Mouse (Mus musculus) forebrain, embryonic 12.5 days (tissue): ENCODE measurements around the gene Obscn. TPM values are rescaled to one million over a fixed set of nuclear protein-coding genes. Genes with fewer than 3 reads are reported as not detected.
"Not testable (repeated sequence)": the region's sequence is repeated elsewhere in the genome, so short reads cannot be mapped to it uniquely, and the experiment has no call there.

Source experiments
- ATAC-seq: fragments of 200-750 bp; cut with Nextera tagmentation; 2 replicates; pipeline ENCODE4 v1.8.0; 2017; ENCODE audit warnings: moderate TSS enrichment; ENCODE audit not compliant: low FRiP score
- H3K27ac ChIP-seq: fragments of 300-500 bp; sonication (generic); 2 replicates; pipeline ENCODE4 v1.5.1; 2016; ENCODE audit warnings: mild to moderate bottlenecking
- H3K27me3 ChIP-seq: fragments of 300-500 bp; sonication (generic); 2 replicates; pipeline ENCODE4 v1.6.1; 2016; ENCODE audit warnings: mild to moderate bottlenecking
- H3K36me3 ChIP-seq: fragments of 300-500 bp; sonication (generic); replicated peaks from 2 replicates; pipeline ENCODE4 v1.6.1; 2016; ENCODE audit warnings: mild to moderate bottlenecking
- H3K4me1 ChIP-seq: fragments of 300-500 bp; sonication (generic); 2 replicates; pipeline ENCODE4 v1.6.1; 2016
- H3K4me2 ChIP-seq: fragments of 300-500 bp; sonication (generic); 2 replicates; pipeline ENCODE4 v1.6.1; 2016; ENCODE audit warnings: mild to moderate bottlenecking, moderate library complexity
- H3K4me3 ChIP-seq: fragments of 300-500 bp; sonication (generic); replicated peaks from 2 replicates; pipeline ENCODE4 v1.5.1; 2016; ENCODE audit warnings: mild to moderate bottlenecking
- H3K9ac ChIP-seq: fragments of 300-500 bp; sonication (generic); 2 replicates; pipeline ENCODE4 v1.6.1; 2016; ENCODE audit warnings: mild to moderate bottlenecking
- H3K9me3 ChIP-seq: fragments of 300-500 bp; sonication (generic); 2 replicates; pipeline ENCODE4 v1.6.1; 2016
- WGBS: fragments of 180-500 bp; shearing (Covaris S2); methylation state at CpG from one replicate; pipeline ENCODE4 v1.1.7; 2016; 5-methylcytosine and 5-hydroxymethylcytosine counted together
- polyA plus RNA-seq: library from polyadenylated mRNA; unstranded; fragments of >200 nt; fragmentation: Nextera tagmentation; extraction: Ambion mirVana; gene quantifications from 2 replicates; pipeline ENCODE4 v1.2.1, GENCODE M21; 2016

The Obscn gene
- polyA plus RNA-seq, 1 experiment from 2014 or later: not detected

DNA sequence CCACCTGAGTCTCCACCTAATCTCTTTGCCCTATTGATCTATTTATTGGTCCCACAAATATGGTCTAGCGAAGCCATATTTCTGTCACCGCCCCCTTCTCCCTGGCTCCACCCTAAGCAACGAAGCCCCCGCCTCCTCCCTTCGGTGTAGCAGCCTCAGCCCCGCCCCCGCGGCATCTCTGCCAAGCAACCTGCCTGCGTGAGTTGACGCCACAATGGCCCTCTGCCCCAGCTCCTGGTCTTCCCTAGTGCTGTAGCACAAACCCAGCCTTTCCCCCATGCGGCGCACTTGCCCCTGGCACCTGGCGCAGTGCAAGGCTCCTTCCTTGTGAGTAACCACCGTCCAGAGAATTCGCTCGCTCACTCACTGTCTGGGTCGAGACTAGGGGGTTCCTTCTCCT is 172.7 kb downstream of the Obscn start:
- Histone ChIP-seq H3K9ac (no peak overlapping the region), H3K27ac (no peak overlapping the region), H3K36me3 (no peaks in the 10 kb centered on the region), H3K4me1 (peaks cover 21% of the 10 kb centered on the region), H3K9me3 (peaks cover 6% of the 10 kb centered on the region), H3K27me3 (peaks cover 9% of the 10 kb centered on the region; the same call in 1 of the 2 replicates), H3K4me2 (peak overlapping the region; percentile 2; the same call in 1 of the 2 replicates), H3K4me3 (no peak overlapping the region)
- ATAC-seq: no peak
- WGBS: 40% methylated on average over 17 of the region's 17 CpGs

DNA sequence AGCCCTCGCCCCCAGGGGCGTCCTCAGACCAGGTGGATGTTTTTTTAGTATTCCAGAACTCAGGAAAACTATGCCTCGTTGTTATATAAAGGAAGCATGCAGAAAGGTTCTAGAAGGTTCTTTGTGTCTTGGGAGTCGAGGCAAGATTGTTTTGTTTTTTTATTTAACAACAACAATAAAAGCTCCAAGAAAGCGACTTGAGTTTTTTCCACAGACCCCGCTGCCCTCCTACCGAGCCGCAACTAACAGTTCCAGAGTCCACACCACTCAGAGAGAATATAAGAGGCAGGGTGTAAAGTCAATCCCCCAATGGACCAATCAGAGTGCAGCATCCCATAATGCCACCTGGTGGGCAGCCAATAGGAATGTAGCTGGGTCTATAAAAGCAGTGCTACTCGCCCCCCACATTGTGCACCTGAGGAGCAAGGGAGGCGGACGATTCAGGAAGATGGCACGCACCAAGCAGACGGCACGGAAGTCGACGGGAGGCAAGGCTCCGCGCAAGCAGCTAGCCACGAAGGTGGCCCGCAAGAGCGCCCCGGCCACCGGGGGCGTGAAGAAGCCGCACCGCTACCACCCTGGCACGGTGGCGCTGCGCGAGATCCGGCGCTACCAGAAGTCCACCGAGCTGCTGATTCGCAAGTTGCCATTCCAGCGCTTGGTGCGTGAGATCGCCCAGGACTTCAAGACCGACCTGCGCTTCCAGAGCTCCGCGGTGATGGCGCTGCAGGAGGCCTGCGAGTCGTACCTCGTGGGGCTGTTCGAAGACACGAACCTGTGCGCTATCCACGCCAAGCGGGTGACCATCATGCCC is 174.6 kb downstream of the Obscn start:
- Histone ChIP-seq H3K27ac (no peak overlapping the region), H3K9ac (no peak overlapping the region), H3K36me3 (peaks cover 9% of the 10 kb centered on the region), H3K4me2 (no peak overlapping the region), H3K27me3 (peaks cover 9% of the 10 kb centered on the region; the same call in 1 of the 2 replicates), H3K9me3 (peaks cover 6% of the 10 kb centered on the region), H3K4me3 (no peak overlapping the region), H3K4me1 (peaks cover 39% of the 10 kb centered on the region)
- ATAC-seq: no peak
- WGBS: 68% methylated on average over 50 of the region's 50 CpGs

DNA sequence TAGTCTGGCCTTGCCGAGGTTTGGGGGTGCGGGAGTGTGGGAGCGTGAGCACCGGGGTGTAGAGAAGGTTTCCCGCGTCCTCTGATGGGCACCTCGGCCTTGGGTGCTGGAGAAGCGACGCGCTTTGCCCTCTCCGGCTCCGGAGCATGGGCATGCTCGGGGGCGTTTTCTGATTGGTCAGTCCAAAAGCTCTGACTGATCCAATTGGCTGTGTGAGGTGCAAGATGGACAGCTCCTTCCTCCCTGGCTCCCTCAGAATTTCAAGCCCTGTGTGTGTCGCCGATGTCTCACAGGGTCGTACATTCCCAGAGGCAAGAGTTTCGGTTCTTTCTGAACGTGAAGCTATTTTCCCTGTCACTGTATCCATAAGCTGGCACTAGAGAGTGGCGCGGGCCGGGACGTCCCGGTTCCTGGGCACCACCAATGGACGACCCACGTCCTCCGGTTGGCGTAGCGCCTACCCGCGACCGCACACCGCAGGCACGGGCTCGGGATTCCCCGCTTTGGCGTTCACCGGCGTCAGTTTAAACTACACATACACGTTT is 176.2 kb downstream of the Obscn start:
- Histone ChIP-seq H3K27ac (peak overlapping the region; percentile 20; the same call in 1 of the 2 replicates), H3K9ac (peak overlapping the region; percentile 59), H3K36me3 (peaks cover 9% of the 10 kb centered on the region), H3K27me3 (peaks cover 9% of the 10 kb centered on the region; the same call in 1 of the 2 replicates), H3K4me2 (peak overlapping the region; percentile 77), H3K4me3 (peak overlapping the region; percentile 40), H3K9me3 (peaks cover 6% of the 10 kb centered on the region), H3K4me1 (peaks cover 43% of the 10 kb centered on the region)
- ATAC-seq: peak; percentile 87
- 1% methylated on average over 40 of the region's 40 CpGs for WGBS

DNA sequence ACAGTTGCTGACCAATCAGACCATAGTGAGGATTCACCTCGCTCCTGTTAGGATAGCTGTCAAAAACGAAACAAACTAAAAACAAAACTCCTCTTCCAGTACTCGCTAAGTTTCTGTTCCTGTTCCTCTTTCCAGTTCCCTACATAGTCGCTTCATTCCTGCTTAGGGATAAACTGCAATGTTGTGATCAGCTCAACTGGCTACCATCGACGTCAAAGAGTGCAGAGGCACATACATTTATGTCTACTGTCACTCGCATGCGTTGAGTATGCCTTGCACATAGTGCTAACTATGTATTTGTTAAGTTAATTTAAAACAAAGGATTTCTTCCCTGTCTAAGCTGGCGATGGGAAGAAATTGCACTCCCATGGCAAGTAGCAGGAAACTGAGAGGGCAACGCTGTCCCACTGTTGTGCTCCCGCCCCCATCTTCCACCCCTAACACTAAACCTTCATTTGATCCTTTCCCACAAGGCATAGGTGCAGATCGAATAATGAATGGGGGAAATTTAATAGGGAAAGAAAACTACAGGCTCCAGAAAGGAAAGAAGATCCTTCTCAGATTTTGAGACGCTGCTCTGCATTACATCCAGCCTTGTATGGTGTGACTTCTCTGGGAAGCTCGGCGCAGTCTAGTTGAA is 176.9 kb downstream of the Obscn start:
- 0 out of 2 replicates have a peak overlapping the region, but pooled peaks have one; percentile 25 for H3K27ac ChIP-seq
- peaks cover 6% of the 10 kb centered on the region for H3K9me3 ChIP-seq
- peaks cover 9% of the 10 kb centered on the region; the same call in 1 of the 2 replicates for H3K27me3 ChIP-seq
- WGBS: 38% methylated on average over 15 of the region's 15 CpGs
- H3K4me1 ChIP-seq: peaks cover 37% of the 10 kb centered on the region
- no peak for ATAC-seq
- H3K4me2 ChIP-seq: peak overlapping the region; percentile 77
- H3K9ac ChIP-seq: peak overlapping the region; percentile 59
- H3K36me3 ChIP-seq: peaks cover 9% of the 10 kb centered on the region
- H3K4me3 ChIP-seq: peak overlapping the region; percentile 40

DNA sequence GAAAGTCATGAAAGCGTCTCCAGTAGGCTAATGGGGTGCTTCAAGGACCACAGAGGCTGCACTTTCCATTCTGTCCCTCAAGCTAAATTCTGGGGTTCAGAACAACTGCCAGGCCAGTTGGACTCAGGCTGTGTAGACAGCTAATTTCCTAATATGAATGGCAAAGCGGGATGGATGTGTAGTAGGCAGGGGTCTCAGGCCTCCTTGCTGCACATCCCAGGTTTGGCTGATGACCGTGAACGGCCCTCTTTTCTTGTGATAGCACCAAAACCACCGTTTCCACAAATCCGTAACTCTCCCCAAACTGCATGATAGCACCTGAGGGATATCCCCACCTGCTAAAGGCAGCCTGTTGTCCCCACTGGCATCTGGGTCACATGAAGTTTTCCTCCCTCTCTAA is 177.7 kb downstream of the Obscn start:
- peaks cover 9% of the 10 kb centered on the region; the same call in 1 of the 2 replicates for H3K27me3 ChIP-seq
- ATAC-seq: no peak

DNA sequence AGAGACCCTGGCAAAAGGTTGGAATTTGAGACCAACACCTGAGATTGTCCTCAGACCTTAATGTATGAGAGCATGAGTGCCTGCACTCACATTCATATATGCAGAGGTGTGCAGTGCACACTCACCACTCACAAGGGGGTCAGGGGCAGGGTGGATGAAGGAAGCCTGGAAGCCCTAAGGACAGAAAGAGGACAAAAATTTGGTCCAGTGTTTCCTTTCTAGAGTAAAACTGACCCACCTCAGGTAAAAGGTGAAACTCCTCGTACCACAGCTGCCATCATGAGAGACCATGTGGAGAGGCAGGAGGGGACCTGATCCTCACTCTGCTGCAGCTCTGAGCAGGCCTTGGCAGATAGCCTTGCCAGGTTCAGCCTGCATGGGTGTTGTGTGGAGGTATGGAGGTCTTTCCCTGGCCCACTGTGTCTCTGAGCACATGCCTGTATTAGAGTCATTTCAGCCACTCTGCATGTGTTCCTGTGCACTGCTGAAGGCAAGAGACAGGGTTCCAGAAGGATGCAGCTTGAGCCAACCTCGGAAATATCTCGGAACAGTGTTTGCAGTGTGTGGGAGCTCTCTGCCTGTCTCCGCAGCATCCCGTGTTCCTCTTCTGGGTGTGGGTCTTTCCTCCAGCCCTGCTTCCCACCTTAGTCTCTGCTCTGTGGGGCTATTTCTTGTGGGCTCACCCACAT is 178.8 kb downstream of the Obscn start:
- peaks cover 9% of the 10 kb centered on the region for H3K36me3 ChIP-seq
- H3K9me3 ChIP-seq: peaks cover 6% of the 10 kb centered on the region
- peak overlapping the region; percentile 78 for H3K4me2 ChIP-seq
- peaks cover 46% of the 10 kb centered on the region for H3K4me1 ChIP-seq
- H3K9ac ChIP-seq: peak overlapping the region; percentile 96
- ATAC-seq: no peak
- H3K27me3 ChIP-seq: peaks cover 9% of the 10 kb centered on the region; the same call in 1 of the 2 replicates
- WGBS: 95% methylated on average over 5 of the region's 5 CpGs
- no peak overlapping the region for H3K27ac ChIP-seq
- H3K4me3 ChIP-seq: peak overlapping the region; percentile 71

More for the DNA sequence above, 177.7 kb downstream of the Obscn start:
- Histone ChIP-seq H3K9ac (no peak overlapping the region), H3K36me3 (peaks cover 9% of the 10 kb centered on the region), H3K4me1 (peaks cover 39% of the 10 kb centered on the region), H3K9me3 (peaks cover 6% of the 10 kb centered on the region), H3K4me3 (no peak overlapping the region), H3K27ac (no peak overlapping the region), H3K4me2 (0 out of 2 replicates have a peak overlapping the region, but pooled peaks have one; percentile 19)
- 85% methylated on average over 6 of the region's 6 CpGs for WGBS

DNA sequence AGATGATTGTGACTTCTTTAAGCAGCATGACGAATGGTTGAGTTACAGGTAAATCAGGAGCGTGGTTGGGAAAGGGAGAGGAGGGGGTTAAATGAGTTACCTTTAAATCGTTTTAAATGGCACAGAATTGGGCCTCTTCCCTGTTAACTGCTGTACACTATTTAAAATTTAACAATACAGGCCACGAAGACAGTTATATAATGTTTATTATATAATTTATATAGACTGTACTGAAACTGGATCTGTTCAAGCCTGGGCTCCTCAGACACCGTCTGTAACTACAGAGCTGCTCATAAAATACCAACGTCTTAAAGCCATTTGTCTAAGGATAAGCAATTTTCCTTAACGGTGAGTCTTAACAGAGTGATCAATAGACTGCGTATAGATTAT is 180.3 kb downstream of the Obscn start:
- peak overlapping the region; percentile 78 for H3K4me2 ChIP-seq
- ATAC-seq: no peak
- H3K9ac ChIP-seq: peak overlapping the region; percentile 96
- H3K9me3 ChIP-seq: no peaks in the 10 kb centered on the region
- no peaks in the 10 kb centered on the region for H3K27me3 ChIP-seq
- peaks cover 9% of the 10 kb centered on the region for H3K36me3 ChIP-seq
- WGBS: 24% methylated on average over 8 of the region's 8 CpGs
- H3K27ac ChIP-seq: peak overlapping the region; percentile 100
- peaks cover 55% of the 10 kb centered on the region for H3K4me1 ChIP-seq
- H3K4me3 ChIP-seq: peak overlapping the region; percentile 71

DNA sequence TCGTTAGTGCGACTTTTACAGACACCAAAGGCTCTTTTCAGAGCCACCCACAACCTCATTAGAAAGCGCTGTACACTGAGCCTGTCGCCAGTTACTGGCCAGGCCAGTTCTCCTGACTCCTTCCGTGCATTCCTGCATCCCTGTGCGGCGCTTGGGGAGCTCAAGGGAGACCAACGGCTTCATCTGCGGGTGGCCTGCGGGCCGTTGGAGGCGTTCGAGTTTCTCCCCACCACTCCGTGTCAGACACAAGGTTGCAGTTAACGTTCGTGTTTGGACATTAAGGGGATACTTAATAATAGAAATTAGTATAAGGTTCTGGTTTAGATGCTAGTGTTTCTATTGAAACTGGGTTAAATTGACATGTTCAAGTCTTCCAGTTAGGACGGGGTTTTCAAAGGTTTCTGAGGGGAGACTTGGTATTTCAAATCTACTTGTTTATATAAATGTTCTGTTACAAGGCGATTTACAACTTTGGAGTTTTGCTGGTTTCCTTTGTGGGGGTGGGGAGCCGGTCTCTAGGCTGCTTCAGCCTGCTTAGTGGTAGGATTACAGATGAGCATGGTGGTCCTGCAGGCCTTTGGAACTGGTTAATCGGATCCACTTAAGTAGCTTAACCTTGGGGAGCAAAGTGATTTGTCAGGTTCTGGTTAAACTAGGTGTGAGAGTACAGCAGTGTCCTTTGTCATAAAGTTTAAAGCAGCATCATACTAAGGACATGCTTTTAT is 180.9 kb downstream of the Obscn start:
- H3K27me3 ChIP-seq: no peaks in the 10 kb centered on the region
- H3K4me2 ChIP-seq: peak overlapping the region; percentile 78
- H3K4me3 ChIP-seq: peak overlapping the region; percentile 71
- WGBS: under 1% methylated on average over 20 of the region's 20 CpGs
- H3K9me3 ChIP-seq: no peaks in the 10 kb centered on the region
- peak overlapping the region; percentile 96 for H3K9ac ChIP-seq
- ATAC-seq: peak; percentile 36; the same call in 1 of the 2 replicates
- H3K4me1 ChIP-seq: peaks cover 57% of the 10 kb centered on the region
- peaks cover 9% of the 10 kb centered on the region for H3K36me3 ChIP-seq
- peak overlapping the region; percentile 100 for H3K27ac ChIP-seq

DNA sequence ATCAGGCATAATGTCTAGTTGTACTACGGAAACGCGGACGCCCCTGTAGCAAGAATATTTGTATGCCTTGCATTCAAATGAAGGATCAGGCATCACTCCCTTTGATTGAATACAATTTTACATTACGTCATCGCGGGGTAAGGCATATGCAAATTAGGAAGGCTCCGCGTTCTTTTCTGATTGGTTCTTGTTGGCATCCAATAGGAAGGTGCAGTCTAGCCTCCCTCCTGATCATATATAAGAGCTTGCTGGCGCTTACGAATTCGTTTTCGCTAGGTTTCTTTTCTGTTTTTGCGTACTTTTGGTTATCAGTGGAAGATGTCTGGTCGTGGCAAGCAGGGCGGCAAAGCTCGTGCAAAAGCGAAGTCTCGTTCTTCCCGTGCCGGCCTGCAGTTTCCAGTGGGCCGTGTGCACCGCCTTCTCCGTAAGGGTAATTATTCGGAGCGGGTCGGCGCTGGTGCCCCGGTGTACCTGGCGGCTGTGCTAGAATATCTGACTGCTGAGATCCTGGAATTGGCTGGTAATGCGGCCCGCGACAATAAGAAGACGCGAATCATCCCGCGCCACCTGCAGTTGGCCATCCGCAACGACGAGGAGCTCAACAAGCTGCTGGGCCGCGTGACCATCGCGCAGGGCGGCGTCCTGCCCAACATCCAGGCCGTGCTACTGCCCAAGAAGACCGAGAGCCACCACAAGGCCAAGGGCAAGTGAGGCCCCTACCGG is 181.6 kb downstream of the Obscn start, which contains the start of the genes Hist3h2a and Trim17:
Gene Hist3h2a, plus strand, starts transcription at position 266 of the 723 bp plus-strand sequence.
Gene Trim17, plus strand, starts transcription at position 266 of the 723 bp plus-strand sequence.
- Histone ChIP-seq H3K27ac (peak within 1 kb of the TSS; percentile 100), H3K9ac (peak within 1 kb of the TSS; percentile 96), H3K4me1 (peaks cover 57% of the 10 kb centered on the region), H3K4me3 (peak within 1 kb of the TSS; percentile 71), H3K27me3 (no peaks in the 10 kb centered on the region), H3K4me2 (peak within 1 kb of the TSS; percentile 92), H3K9me3 (no peaks in the 10 kb centered on the region), H3K36me3 (peaks cover 9% of the 10 kb centered on the region)
- ATAC-seq: peak; percentile 92
- under 1% methylated on average over 49 of the region's 49 CpGs for WGBS

DNA sequence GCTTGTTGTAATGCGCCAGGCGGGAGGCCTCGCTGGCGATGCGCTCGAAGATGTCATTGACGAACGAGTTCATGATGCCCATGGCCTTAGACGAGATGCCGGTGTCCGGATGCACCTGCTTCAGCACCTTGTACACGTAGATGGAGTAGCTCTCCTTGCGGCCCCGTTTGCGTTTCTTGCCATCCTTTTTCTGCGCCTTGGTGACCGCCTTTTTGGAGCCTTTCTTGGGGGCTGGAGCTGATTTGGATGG is 182.1 kb downstream of the Obscn start:
- Histone ChIP-seq H3K4me2 (peak overlapping the region; percentile 92), H3K4me1 (peaks cover 52% of the 10 kb centered on the region), H3K27ac (peak overlapping the region; percentile 100), H3K4me3 (peak overlapping the region; percentile 71), H3K9ac (peak overlapping the region; percentile 91)
- under 1% methylated on average over 13 of the region's 17 CpGs for WGBS
- H3K36me3 ChIP-seq, H3K9me3 ChIP-seq, H3K27me3 ChIP-seq, ATAC-seq: not testable (repeated sequence)
